Mouse (Mus musculus) C2C12 (cell line): ENCODE results near the gene Mtfr2.

ENCODE experiments used
- CTCF ChIP-seq: IDR thresholded peaks from one replicate; pipeline ENCODE4 v1.5.1; 2011; ENCODE audit not compliant: control insufficient read depth, insufficient read depth, insufficient read length
- FOSL1 ChIP-seq: IDR thresholded peaks from one replicate; pipeline ENCODE4 v1.8.0; 2011; ENCODE audit warnings: mild to moderate bottlenecking, low read length; ENCODE audit not compliant: poor library complexity, insufficient read depth, severe bottlenecking
- MAX ChIP-seq: IDR thresholded peaks from one replicate; pipeline ENCODE4 v1.6.1; 2011; ENCODE audit warnings: mild to moderate bottlenecking, control low read depth
- USF1 ChIP-seq: IDR thresholded peaks from one replicate; pipeline ENCODE4 v1.6.1; 2011; ENCODE audit warnings: low read depth, mild to moderate bottlenecking, control low read depth, moderate library complexity

GRCm38 (mm10) chr10:20298152-20298920 lies 49.2 kb upstream of the Mtfr2 start:
- TF ChIP-seq CTCF, result no peak
- no peak for TF ChIP-seq USF1
- TF ChIP-seq MAX, result no peak
- TF ChIP-seq FOSL1, result no peak
